Comparison of ENCODE assay signal across 7 mouse cellular contexts in the genomic region with DNA sequence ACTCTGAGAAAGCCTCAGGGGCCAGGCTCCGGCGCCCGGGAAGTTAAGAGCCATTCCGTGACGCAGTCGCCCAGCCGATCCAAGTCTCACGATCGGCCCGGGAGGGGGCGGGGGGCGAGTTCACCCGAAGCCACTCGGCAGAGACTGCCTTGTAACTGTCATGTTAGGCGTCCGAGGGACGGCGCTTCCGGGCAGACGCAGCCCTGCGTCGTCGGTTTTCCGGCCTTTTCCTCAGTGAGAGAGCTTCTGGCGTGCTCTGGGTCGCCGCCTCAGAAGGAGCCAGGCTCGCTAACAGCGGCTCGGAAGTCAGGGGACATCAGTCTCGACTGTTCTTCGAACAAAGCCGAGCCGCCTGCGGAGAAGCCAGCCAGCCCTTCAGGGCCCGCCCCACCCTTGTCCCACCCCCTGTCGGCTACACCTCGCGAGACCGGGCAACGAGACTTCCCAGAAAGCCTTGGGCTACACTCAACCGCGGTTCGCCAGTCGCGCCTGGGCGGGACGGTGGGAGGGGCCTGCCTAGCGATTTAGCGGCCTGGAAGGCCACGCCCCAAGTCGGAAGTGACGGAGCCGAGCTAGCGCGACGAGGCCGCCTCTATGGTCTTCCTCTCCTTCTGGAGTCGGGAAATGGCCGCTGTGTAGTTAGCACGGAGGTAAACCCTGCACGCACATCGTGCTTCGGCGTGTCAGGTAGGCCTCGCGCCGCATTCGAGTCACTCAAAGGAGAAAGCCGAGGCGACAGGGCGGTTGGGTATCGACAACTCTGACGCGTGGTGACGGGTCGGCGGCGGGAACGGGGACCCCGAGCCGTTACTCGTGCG. TPM values are rescaled to one million over a fixed set of nuclear protein-coding genes. Genes with fewer than 3 reads are reported as not detected.
A peak's percentile ranks its signal among the peaks of the same experiment; 100 is the strongest.
DNase-seq lines count a peak whose midpoint lies in the region; ATAC-seq lines count a peak whose summit lies in the region.

A gene (plus strand): TSS at position 552 of the 818 bp plus-strand sequence.

- H3K27ac ChIP-seq in embryonic facial prominence, embryonic 12.5 days = peak within 1 kb of the TSS; percentile 100
- peak within 1 kb of the TSS; percentile 99 for H3K27ac ChIP-seq in limb, embryonic 11.5 days (replicated peaks; ENCODE audit: low read depth, low read length)
- peak within 1 kb of the TSS; percentile 99 for H3K27ac ChIP-seq in midbrain, embryonic 14.5 days (replicated peaks; ENCODE audit: low read depth, low read length)

- peak within 1 kb of the TSS; percentile 86 for H3K4me3 ChIP-seq in embryonic facial prominence, embryonic 12.5 days
- H3K4me3 ChIP-seq in limb, embryonic 11.5 days (ENCODE audit: low read depth, low read length) = peak within 1 kb of the TSS; percentile 62
- H3K4me3 ChIP-seq in midbrain, embryonic 14.5 days (replicated peaks; ENCODE audit: low read depth, low read length) = peak within 1 kb of the TSS; percentile 79

- H3K9ac ChIP-seq in embryonic facial prominence, embryonic 12.5 days = peak within 1 kb of the TSS; percentile 88
- peak within 1 kb of the TSS; percentile 91 for H3K9ac ChIP-seq in limb, embryonic 11.5 days (ENCODE audit: low read length)
- peak within 1 kb of the TSS; percentile 97 for H3K9ac ChIP-seq in midbrain, embryonic 14.5 days (replicated peaks; ENCODE audit: low read length)

- no peaks in the 10 kb centered on the region for H3K27me3 ChIP-seq in embryonic facial prominence, embryonic 12.5 days
- no peaks in the 10 kb centered on the region for H3K27me3 ChIP-seq in limb, embryonic 11.5 days (ENCODE audit: control insufficient read depth, insufficient read depth, low read length)
- H3K27me3 ChIP-seq in midbrain, embryonic 14.5 days (ENCODE audit: control insufficient read depth, insufficient read depth, low read length) = no peaks in the 10 kb centered on the region

- H3K36me3 ChIP-seq in embryonic facial prominence, embryonic 12.5 days = no peaks in the 10 kb centered on the region; the same call in 1 of the 2 replicates
- H3K36me3 ChIP-seq in limb, embryonic 11.5 days (ENCODE audit: control insufficient read depth, insufficient read depth, low read length) = no peaks in the 10 kb centered on the region
- H3K36me3 ChIP-seq in midbrain, embryonic 14.5 days (ENCODE audit: control insufficient read depth, insufficient read depth, low read length) = no peaks in the 10 kb centered on the region

- no peaks in the 10 kb centered on the region for H3K9me3 ChIP-seq in embryonic facial prominence, embryonic 12.5 days
- no peaks in the 10 kb centered on the region for H3K9me3 ChIP-seq in limb, embryonic 11.5 days (ENCODE audit: control insufficient read depth, low read length)
- H3K9me3 ChIP-seq in midbrain, embryonic 14.5 days (ENCODE audit: control insufficient read depth, low read length) = no peaks in the 10 kb centered on the region

- under 1% methylated on average over 84 of the region's 84 CpGs for WGBS in embryonic facial prominence, embryonic 12.5 days
- WGBS in limb, embryonic 11.5 days = under 1% methylated on average over 84 of the region's 84 CpGs
- under 1% methylated on average over 84 of the region's 84 CpGs for WGBS in midbrain, embryonic 14.5 days

- DNase-seq in adrenal gland, postnatal 25 days = peak; percentile 100
- DNase-seq in heart, adult 11 months = peak; percentile 100
- peak; percentile 100 for DNase-seq in kidney, adult 18-20 months
- peak; percentile 100 for DNase-seq in limb, embryonic 11.5 days (ENCODE audit: low spot score)
- DNase-seq in midbrain, embryonic 14.5 days = peak; percentile 100
- DNase-seq in spleen, adult 18-20 months = peak; percentile 100

- peaks cover 14% of the 10 kb centered on the region; the same call in 1 of the 2 replicates for H3K4me1 ChIP-seq in embryonic facial prominence, embryonic 12.5 days
- peaks cover 7% of the 10 kb centered on the region; the same call in 1 of the 2 replicates for H3K4me1 ChIP-seq in limb, embryonic 11.5 days (ENCODE audit: control insufficient read depth, insufficient read depth, low read length)
- peaks cover 21% of the 10 kb centered on the region for H3K4me1 ChIP-seq in midbrain, embryonic 14.5 days (ENCODE audit: control insufficient read depth, insufficient read depth, low read length)

- ATAC-seq in embryonic facial prominence, embryonic 12.5 days (ENCODE audit: insufficient number of reproducible peaks, insufficient read depth, low FRiP score, low TSS enrichment) = peak; percentile 99
- peak; percentile 99 for ATAC-seq in limb, embryonic 11.5 days (ENCODE audit: insufficient number of reproducible peaks, low FRiP score, low TSS enrichment, low read depth)
- peak; percentile 99 for ATAC-seq in midbrain, embryonic 14.5 days (ENCODE audit: low FRiP score, low TSS enrichment)

- H3K4me2 ChIP-seq in embryonic facial prominence, embryonic 12.5 days (replicated peaks) = peak within 1 kb of the TSS; percentile 70
- peak within 1 kb of the TSS; percentile 72 for H3K4me2 ChIP-seq in limb, embryonic 11.5 days (ENCODE audit: low read depth, severe bottlenecking)
- H3K4me2 ChIP-seq in midbrain, embryonic 14.5 days (ENCODE audit: low read length) = peak within 1 kb of the TSS; percentile 84

RNA-seq across cellular contexts. Expression of the gene that starts here (rescaled TPM):
- total RNA-seq in adrenal gland, postnatal 25 days (2021) = 125 and 137 TPM in 2 replicates
- polyA plus RNA-seq in embryonic facial prominence, embryonic 12.5 days (2016; fragmentation: Nextera tagmentation; extraction: Ambion mirVana) = 153 and 156 TPM in 2 replicates
- 176 and 185 TPM in 2 replicates for polyA plus RNA-seq in limb, embryonic 11.5 days (2014; fragmentation: Nextera tagmentation; extraction: Ambion mirVana)
- 113 and 148 TPM in 2 replicates for polyA plus RNA-seq in midbrain, embryonic 14.5 days (2014; fragmentation: Nextera tagmentation; extraction: Ambion mirVana)

Comparison
In these comparisons a context has a peak if more than half of its experiments do, and no peak if none do; other contexts are left out.
1. Peak in every context shown above with its lines: DNase-seq, ATAC-seq, H3K4me3 ChIP-seq and H3K27ac ChIP-seq.